Mouse (Mus musculus) megakaryocyte, embryonic 14.5 days (primary cell): ENCODE results near the gene Mansc1.

Experiments
- FLI1 ChIP-seq: IDR thresholded peaks from 2 replicates; pipeline ENCODE4 v1.6.1; 2012; ENCODE audit warnings: low read length, inconsistent platforms, mixed read lengths
- GATA1 ChIP-seq: IDR thresholded peaks from 3 replicates; pipeline ENCODE4 v1.6.1; 2012; ENCODE audit warnings: mixed read lengths, low read length, inconsistent platforms, borderline replicate concordance

- no peak for TF ChIP-seq GATA1
- no peak for TF ChIP-seq FLI1
These were observed 11.0 kb upstream of the Mansc1 start for GRCm38 (mm10) chr6:134643296-134643695.
